Mouse (Mus musculus) lung, adult 2 months (tissue): ENCODE data around the gene Gm10518.

Experiments used
- CTCF ChIP-seq: fragments of 200-500 bp; IDR thresholded peaks from 2 replicates; pipeline ENCODE4 v1.5.1; 2011; ENCODE audit warnings: mild to moderate bottlenecking, low read length, control low read depth; ENCODE audit not compliant: insufficient read depth
- POLR2A ChIP-seq: fragments of 200-500 bp; IDR thresholded peaks from 2 replicates; pipeline ENCODE4 v1.6.1; 2011; ENCODE audit warnings: low read depth, mild to moderate bottlenecking, control low read depth, low read length, borderline replicate concordance; ENCODE audit errors: extremely low read depth

DNA sequence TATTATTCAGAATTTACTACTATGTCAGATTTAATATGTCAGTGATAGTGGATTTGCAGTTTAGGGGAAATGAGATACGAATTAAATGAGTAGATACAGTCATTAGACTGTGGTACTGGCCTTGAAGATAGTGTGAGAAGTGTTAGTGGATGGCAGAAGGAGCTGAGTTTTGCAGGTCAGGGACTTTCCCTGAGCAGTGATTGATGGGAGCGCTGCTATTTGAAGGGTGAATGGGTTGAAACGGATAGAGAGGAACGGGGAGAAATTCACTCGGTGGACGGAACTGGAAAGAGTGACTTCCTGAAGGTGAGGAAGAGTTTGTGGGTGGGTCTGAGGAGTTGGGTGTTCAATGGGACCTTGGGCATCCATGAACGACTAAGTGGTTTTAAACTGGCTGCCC lies 44.0 kb downstream of the Gm10518 start:
- TF ChIP-seq CTCF (no peak), POLR2A (no peak)
